Mouse (Mus musculus): Measurements from ENCODE around the gene Gm10840. TPM values are rescaled to one million over a fixed set of nuclear protein-coding genes. Genes with fewer than 3 reads are reported as not detected.

Gm10840 gene
- polyA plus RNA-seq, 1 experiment, result not detected

DNA sequence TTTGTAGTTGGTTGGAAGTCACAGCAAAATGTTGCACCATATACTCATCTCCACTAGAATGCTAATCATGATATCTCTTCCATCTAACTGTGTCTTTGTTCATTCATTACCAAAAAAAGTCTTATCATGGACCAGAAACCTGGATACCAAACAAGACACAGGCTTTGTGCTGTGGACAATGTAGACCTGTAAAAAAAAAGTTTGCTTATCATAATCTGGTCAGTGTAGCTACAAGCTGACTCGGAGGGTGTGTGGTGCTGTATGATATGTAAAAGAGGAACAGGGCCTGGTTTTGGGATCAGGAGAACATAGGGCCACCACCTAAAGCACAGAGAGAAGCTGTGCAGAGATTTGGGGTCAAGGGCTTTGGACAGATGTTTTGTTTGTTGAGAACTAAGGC, 31.2 kb upstream of the Gm10840 start:
- 94% methylated on average over 1 of the region's 1 CpGs for WGBS
- peaks cover 4% of the 10 kb centered on the region; the same call in 1 of the 2 replicates for H3K36me3 ChIP-seq (ENCODE audit: control insufficient read depth, insufficient read depth, low read length)
- no peak for DNase-seq
- no peaks in the 10 kb centered on the region for H3K4me1 ChIP-seq (ENCODE audit: control insufficient read depth, insufficient read depth, low read length)
- TF ChIP-seq POLR2A (IDR thresholded peaks at IDR 0.05; ENCODE audit: low read depth, low read length) (no peak), CTCF (conservative IDR thresholded peaks at IDR 0.05; ENCODE audit: insufficient read depth, insufficient read length, low read depth, low read length) (no peak)
- no peaks in the 10 kb centered on the region for H3K27me3 ChIP-seq (replicated peaks; ENCODE audit: control insufficient read depth, insufficient read depth, low read length)
- no peak overlapping the region for H3K4me3 ChIP-seq (ENCODE audit: insufficient read depth, low read depth, low read length)
- H3K27ac ChIP-seq (ENCODE audit: insufficient read depth, low read depth, low read length), result no peak overlapping the region

DNA sequence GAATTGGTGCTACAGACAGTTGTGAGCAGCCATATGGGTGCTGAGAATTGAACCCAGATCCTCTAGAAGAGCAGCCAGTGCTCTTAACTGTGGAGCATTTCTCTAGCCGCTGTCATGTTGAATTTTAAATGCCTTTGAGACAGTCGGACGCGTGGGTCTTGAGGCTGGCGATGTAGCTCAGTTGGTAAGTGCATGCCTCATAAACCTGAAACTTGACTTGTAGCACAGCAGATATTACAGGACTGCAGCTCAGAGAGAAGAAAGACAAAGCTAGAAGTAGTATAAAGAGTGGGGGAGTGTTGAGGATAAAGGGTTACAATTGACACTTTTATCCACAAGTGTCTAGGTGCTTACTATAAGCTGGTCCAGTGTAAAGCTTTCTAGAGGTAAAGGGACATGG, 28.1 kb upstream of the Gm10840 start:
- H3K36me3 ChIP-seq (ENCODE audit: control insufficient read depth, insufficient read depth, low read length), result peaks cover 2% of the 10 kb centered on the region; the same call in 1 of the 2 replicates
- H3K27ac ChIP-seq (ENCODE audit: insufficient read depth, low read depth, low read length), result no peak overlapping the region
- no peaks in the 10 kb centered on the region for H3K4me1 ChIP-seq (ENCODE audit: control insufficient read depth, insufficient read depth, low read length)
- DNase-seq, result no peak
- TF ChIP-seq CTCF (conservative IDR thresholded peaks at IDR 0.05; ENCODE audit: insufficient read depth, insufficient read length, low read depth, low read length) (no peak), POLR2A (IDR thresholded peaks at IDR 0.05; ENCODE audit: low read depth, low read length) (no peak)
- WGBS, result 65% methylated on average over 5 of the region's 5 CpGs
- H3K4me3 ChIP-seq (ENCODE audit: insufficient read depth, low read depth, low read length), result no peak overlapping the region
- H3K27me3 ChIP-seq (replicated peaks; ENCODE audit: control insufficient read depth, insufficient read depth, low read length), result no peaks in the 10 kb centered on the region

DNA sequence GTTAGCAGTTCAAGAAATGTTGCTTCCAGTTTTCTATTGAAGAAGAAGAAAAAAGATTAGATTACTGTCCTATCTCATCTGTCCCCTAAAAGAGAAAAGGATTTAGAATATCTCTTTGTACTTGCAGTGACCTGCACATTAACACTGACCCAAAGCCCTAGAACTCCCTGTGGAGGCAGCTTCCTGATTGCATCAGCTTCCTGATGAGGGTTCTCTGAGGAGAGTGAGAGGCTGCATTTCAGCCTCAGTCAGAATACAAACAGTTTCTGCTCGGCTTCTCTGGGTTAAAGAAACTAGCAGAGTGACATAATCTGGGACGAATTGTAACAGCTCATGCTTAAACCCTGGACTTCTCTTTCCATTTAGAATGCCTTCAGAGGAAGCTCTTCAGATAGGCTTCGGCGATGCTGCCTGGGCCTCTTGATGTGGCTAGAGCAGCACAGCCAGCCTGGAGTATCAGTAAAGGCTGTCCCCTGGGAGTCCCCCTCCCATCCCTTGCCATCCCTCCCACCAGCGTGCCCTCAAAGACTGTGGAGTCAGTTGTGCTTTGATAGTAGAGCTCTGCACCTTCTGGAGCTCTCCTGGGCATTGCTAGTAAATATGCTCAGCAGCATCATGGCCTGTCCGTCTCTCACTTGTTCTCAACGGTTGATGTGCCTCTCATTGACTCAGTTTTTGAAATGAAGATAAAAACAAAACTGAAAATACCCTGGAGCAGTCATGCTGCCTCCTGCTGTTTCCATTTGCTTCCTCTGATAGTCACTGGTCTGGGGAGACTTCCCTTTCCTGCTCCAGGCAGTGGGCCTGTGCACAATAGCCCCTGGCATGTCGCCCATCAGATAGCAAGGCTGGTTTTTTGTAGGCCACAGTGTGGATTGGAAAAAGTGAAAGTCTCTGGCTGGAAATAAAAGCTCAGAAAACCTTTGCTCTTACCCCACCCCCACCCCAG, 25.8 kb upstream of the Gm10840 start:
- peak; percentile 95 for DNase-seq
- Histone ChIP-seq H3K4me3 (ENCODE audit: insufficient read depth, low read depth, low read length) (peak overlapping the region; percentile 19), H3K27ac (ENCODE audit: insufficient read depth, low read depth, low read length) (peak overlapping the region; percentile 74), H3K4me1 (ENCODE audit: control insufficient read depth, insufficient read depth, low read length) (no peaks in the 10 kb centered on the region), H3K27me3 (replicated peaks; ENCODE audit: control insufficient read depth, insufficient read depth, low read length) (no peaks in the 10 kb centered on the region), H3K36me3 (ENCODE audit: control insufficient read depth, insufficient read depth, low read length) (peaks cover 2% of the 10 kb centered on the region; the same call in 1 of the 2 replicates)
- 39% methylated on average over 8 of the region's 8 CpGs for WGBS
- TF ChIP-seq POLR2A (IDR thresholded peaks at IDR 0.05; ENCODE audit: low read depth, low read length) (no peak), CTCF (conservative IDR thresholded peaks at IDR 0.05; ENCODE audit: insufficient read depth, insufficient read length, low read depth, low read length) (0 out of 2 replicates have a peak, but pooled peaks have one; percentile 12)

DNA sequence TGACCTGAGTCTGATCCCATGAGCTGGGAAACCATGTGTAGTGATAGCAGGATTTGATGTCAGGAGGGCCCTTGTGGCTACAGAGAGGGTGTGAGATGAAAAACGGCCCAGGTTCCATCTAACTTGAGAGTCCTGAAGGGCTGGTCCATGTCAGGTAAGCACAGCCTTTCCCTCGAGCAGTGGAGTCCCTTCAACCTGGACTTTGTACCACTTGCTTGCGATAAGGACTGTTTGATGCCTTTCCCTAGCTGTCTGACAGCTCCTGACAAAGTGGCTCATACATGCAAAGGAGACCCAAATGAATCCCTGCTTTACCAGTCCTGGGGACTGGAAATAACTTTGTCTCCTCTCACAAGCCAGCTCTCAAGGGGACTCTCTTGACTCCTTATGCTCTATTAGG, 9.4 kb upstream of the Gm10840 start:
- Histone ChIP-seq H3K27ac (ENCODE audit: insufficient read depth, low read depth, low read length) (no peak overlapping the region), H3K36me3 (ENCODE audit: control insufficient read depth, insufficient read depth, low read length) (peaks cover 3% of the 10 kb centered on the region; the same call in 1 of the 2 replicates), H3K4me1 (ENCODE audit: control insufficient read depth, insufficient read depth, low read length) (peaks cover 3% of the 10 kb centered on the region; the same call in 1 of the 2 replicates), H3K4me3 (ENCODE audit: insufficient read depth, low read depth, low read length) (no peak overlapping the region), H3K27me3 (replicated peaks; ENCODE audit: control insufficient read depth, insufficient read depth, low read length) (no peaks in the 10 kb centered on the region)
- WGBS, result 75% methylated on average over 3 of the region's 3 CpGs
- TF ChIP-seq CTCF (conservative IDR thresholded peaks at IDR 0.05; ENCODE audit: insufficient read depth, insufficient read length, low read depth, low read length) (no peak), POLR2A (IDR thresholded peaks at IDR 0.05; ENCODE audit: low read depth, low read length) (no peak)
- DNase-seq, result no peak

DNA sequence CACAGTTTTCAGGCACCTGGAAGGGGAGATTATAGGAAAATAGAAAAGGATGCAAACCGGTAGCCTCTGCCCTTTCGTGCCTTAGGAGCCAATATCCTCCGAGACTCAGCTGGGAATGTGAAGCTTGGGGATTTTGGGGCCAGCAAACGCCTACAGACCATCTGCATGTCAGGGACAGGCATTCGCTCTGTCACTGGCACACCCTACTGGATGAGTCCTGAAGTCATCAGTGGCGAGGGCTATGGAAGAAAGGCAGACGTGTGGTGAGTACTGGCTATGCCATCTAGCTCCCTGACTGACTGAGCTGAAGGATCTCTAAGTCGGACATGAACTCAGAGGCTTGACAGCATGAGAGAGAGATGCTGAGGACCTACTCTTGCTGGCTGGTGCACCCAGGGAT, 8.5 kb upstream of the Gm10840 start:
- peaks cover 3% of the 10 kb centered on the region; the same call in 1 of the 2 replicates for H3K4me1 ChIP-seq (ENCODE audit: control insufficient read depth, insufficient read depth, low read length)
- H3K27me3 ChIP-seq (replicated peaks; ENCODE audit: control insufficient read depth, insufficient read depth, low read length), result no peaks in the 10 kb centered on the region
- DNase-seq, result no peak
- no peak overlapping the region for H3K27ac ChIP-seq (ENCODE audit: insufficient read depth, low read depth, low read length)
- WGBS, result 82% methylated on average over 8 of the region's 8 CpGs
- no peak overlapping the region for H3K4me3 ChIP-seq (ENCODE audit: insufficient read depth, low read depth, low read length)
- TF ChIP-seq CTCF (conservative IDR thresholded peaks at IDR 0.05; ENCODE audit: insufficient read depth, insufficient read length, low read depth, low read length), result no peak
- TF ChIP-seq POLR2A (IDR thresholded peaks at IDR 0.05; ENCODE audit: low read depth, low read length), result no peak
- H3K36me3 ChIP-seq (ENCODE audit: control insufficient read depth, insufficient read depth, low read length), result peaks cover 3% of the 10 kb centered on the region; the same call in 1 of the 2 replicates

DNA sequence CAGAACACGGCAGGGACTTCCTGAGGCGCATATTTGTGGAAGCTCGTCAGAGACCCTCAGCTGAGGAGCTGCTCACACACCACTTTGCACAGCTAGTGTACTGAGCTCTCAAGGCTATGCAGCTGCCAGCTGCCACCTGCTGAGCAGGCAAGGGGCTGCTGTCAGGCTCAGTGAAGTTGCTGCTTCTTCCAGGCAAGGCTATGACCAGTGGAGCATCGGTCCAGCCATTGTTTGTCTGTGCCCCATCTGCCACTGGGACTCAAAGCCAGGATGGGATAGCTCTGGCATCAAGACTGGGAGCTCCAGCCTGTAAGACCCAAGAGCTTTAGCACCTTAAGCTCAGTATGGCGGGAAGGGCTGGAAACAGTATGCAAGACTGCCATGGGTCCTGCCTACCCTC, 6.6 kb upstream of the Gm10840 start:
- H3K4me3 ChIP-seq (ENCODE audit: insufficient read depth, low read depth, low read length), result no peak overlapping the region
- WGBS, result 82% methylated on average over 5 of the region's 5 CpGs
- no peak overlapping the region for H3K27ac ChIP-seq (ENCODE audit: insufficient read depth, low read depth, low read length)
- peaks cover 3% of the 10 kb centered on the region; the same call in 1 of the 2 replicates for H3K36me3 ChIP-seq (ENCODE audit: control insufficient read depth, insufficient read depth, low read length)
- H3K27me3 ChIP-seq (replicated peaks; ENCODE audit: control insufficient read depth, insufficient read depth, low read length), result no peaks in the 10 kb centered on the region
- H3K4me1 ChIP-seq (ENCODE audit: control insufficient read depth, insufficient read depth, low read length), result peaks cover 6% of the 10 kb centered on the region; the same call in 1 of the 2 replicates
- DNase-seq, result no peak
- no peak for TF ChIP-seq CTCF (conservative IDR thresholded peaks at IDR 0.05; ENCODE audit: insufficient read depth, insufficient read length, low read depth, low read length)
- no peak for TF ChIP-seq POLR2A (IDR thresholded peaks at IDR 0.05; ENCODE audit: low read depth, low read length)

DNA sequence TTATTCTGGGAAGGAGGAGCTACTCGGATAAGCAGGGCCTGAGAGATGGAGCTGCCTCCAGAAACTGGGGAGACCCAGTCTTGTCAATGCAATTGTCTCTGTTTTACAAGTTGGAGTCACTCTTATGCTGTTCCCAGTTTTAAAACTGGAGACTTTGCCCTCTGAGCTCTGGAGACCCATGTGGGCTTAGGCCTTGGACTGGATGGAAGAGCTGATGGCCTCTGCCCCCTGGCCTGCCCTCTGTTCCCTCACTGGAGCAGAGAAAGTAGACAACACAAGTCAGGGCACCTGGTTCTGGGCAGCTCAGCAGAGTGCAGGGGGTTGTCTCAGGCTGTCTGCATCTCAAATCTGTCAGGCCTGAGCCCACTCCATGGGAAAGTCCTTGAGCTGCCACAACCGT, 5.9 kb upstream of the Gm10840 start:
- 59% methylated on average over 2 of the region's 2 CpGs for WGBS
- Histone ChIP-seq H3K4me1 (ENCODE audit: control insufficient read depth, insufficient read depth, low read length) (peaks cover 6% of the 10 kb centered on the region; the same call in 1 of the 2 replicates), H3K36me3 (ENCODE audit: control insufficient read depth, insufficient read depth, low read length) (peaks cover 3% of the 10 kb centered on the region; the same call in 1 of the 2 replicates), H3K27ac (ENCODE audit: insufficient read depth, low read depth, low read length) (no peak overlapping the region), H3K4me3 (ENCODE audit: insufficient read depth, low read depth, low read length) (no peak overlapping the region), H3K27me3 (replicated peaks; ENCODE audit: control insufficient read depth, insufficient read depth, low read length) (no peaks in the 10 kb centered on the region)
- DNase-seq, result peak; percentile 62
- TF ChIP-seq CTCF (conservative IDR thresholded peaks at IDR 0.05; ENCODE audit: insufficient read depth, insufficient read length, low read depth, low read length), result no peak
- no peak for TF ChIP-seq POLR2A (IDR thresholded peaks at IDR 0.05; ENCODE audit: low read depth, low read length)
